In the genomic region with DNA sequence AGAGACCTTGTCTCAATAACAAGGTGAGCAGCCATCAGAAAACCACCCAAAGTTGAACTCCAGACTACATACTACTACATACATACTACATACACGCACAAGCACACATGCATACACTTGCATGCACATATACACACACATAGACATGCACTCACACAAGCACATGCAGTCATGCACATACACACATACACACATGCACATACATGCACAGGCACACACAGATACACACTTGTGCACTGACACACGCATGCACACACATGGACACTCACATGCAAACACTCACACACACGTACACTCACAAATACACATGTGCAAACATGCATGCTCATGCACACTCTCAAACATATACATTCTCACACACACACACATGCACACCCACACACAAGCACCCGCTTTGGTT, we compare ENCODE assay signal across 33 mouse cellular contexts.
"Had no signal": no experiment of that assay in that cellular context is flagged by ENCODE, and none has a peak within 500 bp of the region (broad histone marks: within the 10 kb centered on the region; RNA-seq: fewer than 3 reads in every experiment).

No protein-coding gene starts in this region.

- DNase-seq: heart, postnatal 10 days; heart, postnatal 14 days; heart, postnatal 36 days; heart, postnatal 4 days; kidney, adult 11 months; kidney, adult 18-20 months; kidney, adult 2 months; kidney, adult 8-10 months; kidney, adult 9 months; kidney, postnatal 10 days; kidney, postnatal 14 days; kidney, postnatal 25 days; kidney, postnatal 36 days; kidney, postnatal 4 days; layer of hippocampus, adult 9-11 months; layer of hippocampus, postnatal 36 days had no signal

- H3K36me3 ChIP-seq: heart, embryonic 10.5 days; heart, embryonic 12.5 days; heart, embryonic 13.5 days; heart, embryonic 15.5 days; hindbrain, embryonic 10.5 days; hindbrain, embryonic 12.5 days; hindbrain, embryonic 13.5 days; hindbrain, embryonic 15.5 days; intestine, embryonic 15.5 days; kidney, embryonic 15.5 days had no signal

- H3K27me3 ChIP-seq: heart, embryonic 12.5 days; heart, embryonic 13.5 days; heart, embryonic 15.5 days; hindbrain, embryonic 12.5 days; hindbrain, embryonic 13.5 days; hindbrain, embryonic 15.5 days; intestine, embryonic 15.5 days; kidney, embryonic 15.5 days had no signal

- H3K27ac ChIP-seq: heart, embryonic 10.5 days; heart, embryonic 13.5 days; heart, embryonic 15.5 days; hindbrain, embryonic 10.5 days; hindbrain, embryonic 12.5 days; hindbrain, embryonic 13.5 days; hindbrain, postnatal 0 days; intestine, embryonic 15.5 days; kidney, embryonic 15.5 days; kidney, postnatal 0 days; layer of hippocampus, adult 2 months had no signal

- ATAC-seq: hindbrain, postnatal 0 days; inflammation-experienced regulatory T-cells, adult 6 months; intestine, embryonic 15.5 days; intestine, postnatal 0 days had no signal

- H3K9me3 ChIP-seq: heart, embryonic 10.5 days; heart, embryonic 12.5 days; heart, embryonic 13.5 days; heart, embryonic 15.5 days; hindbrain, embryonic 10.5 days; hindbrain, embryonic 12.5 days; hindbrain, embryonic 13.5 days; hindbrain, embryonic 15.5 days; intestine, embryonic 15.5 days; kidney, embryonic 15.5 days had no signal

- H3K4me2 ChIP-seq: heart, embryonic 11.5 days; heart, embryonic 12.5 days; heart, embryonic 13.5 days; heart, embryonic 15.5 days; hindbrain, embryonic 12.5 days; hindbrain, embryonic 13.5 days; hindbrain, embryonic 14.5 days; hindbrain, embryonic 15.5 days; intestine, embryonic 15.5 days; kidney, embryonic 15.5 days had no signal

- H3K4me3 ChIP-seq: heart, embryonic 10.5 days; heart, embryonic 12.5 days; heart, embryonic 13.5 days; heart, embryonic 15.5 days; hindbrain, embryonic 10.5 days; hindbrain, embryonic 12.5 days; hindbrain, embryonic 13.5 days; hindbrain, embryonic 15.5 days; intestine, embryonic 15.5 days; kidney, embryonic 15.5 days; layer of hippocampus, adult 2 months had no signal

- H3K4me1 ChIP-seq: heart, embryonic 10.5 days; heart, embryonic 12.5 days; heart, embryonic 13.5 days; intestine, embryonic 15.5 days; kidney, embryonic 15.5 days had no signal

- H3K9ac ChIP-seq: heart, embryonic 12.5 days; heart, embryonic 13.5 days; heart, embryonic 15.5 days; hindbrain, embryonic 12.5 days; hindbrain, embryonic 13.5 days; hindbrain, embryonic 14.5 days; hindbrain, embryonic 15.5 days; intestine, embryonic 15.5 days; kidney, embryonic 15.5 days had no signal
